Mouse (Mus musculus) naive thymus-derived CD4-positive, alpha-beta T cell, adult 2 months (primary cell): ENCODE data around the gene Agr2.

ENCODE experiments used
- DNase-seq: peaks from one replicate; pipeline ENCODE4 v3.0.0-alpha.2; 2011; ENCODE audit warnings: low read depth

Gene Agr2

GRCm38 (mm10) chr12:35992711-35993110 lies at the start of gene Agr2:
TSS of gene Agr2 (plus strand) at chr12:35992907.
- DNase-seq = no peak

DNA sequence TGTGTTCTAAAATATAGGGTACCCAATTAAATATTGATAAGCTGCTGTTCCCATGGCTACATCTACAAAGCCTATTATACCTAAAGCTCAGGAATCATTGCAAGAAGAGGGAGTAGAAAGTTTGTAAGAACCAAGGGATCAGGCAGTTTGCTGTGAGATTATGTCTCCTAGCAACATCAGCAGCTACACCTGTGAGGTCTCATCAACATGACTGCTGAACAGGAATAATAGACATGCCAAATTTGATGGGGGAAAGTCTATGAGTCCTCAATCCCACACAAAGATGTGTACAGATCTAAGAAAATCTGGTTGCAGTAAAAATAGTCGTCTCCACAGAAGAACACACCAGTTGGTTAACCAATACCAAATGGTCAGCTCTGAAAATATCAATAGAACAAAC lies 41.0 kb upstream of the Agr2 start:
- no peak for DNase-seq

- peak; percentile 57 for DNase-seq
Observed at GRCm38 (mm10) chr12:35957235-35957634, 35.5 kb upstream of the Agr2 start.

DNA sequence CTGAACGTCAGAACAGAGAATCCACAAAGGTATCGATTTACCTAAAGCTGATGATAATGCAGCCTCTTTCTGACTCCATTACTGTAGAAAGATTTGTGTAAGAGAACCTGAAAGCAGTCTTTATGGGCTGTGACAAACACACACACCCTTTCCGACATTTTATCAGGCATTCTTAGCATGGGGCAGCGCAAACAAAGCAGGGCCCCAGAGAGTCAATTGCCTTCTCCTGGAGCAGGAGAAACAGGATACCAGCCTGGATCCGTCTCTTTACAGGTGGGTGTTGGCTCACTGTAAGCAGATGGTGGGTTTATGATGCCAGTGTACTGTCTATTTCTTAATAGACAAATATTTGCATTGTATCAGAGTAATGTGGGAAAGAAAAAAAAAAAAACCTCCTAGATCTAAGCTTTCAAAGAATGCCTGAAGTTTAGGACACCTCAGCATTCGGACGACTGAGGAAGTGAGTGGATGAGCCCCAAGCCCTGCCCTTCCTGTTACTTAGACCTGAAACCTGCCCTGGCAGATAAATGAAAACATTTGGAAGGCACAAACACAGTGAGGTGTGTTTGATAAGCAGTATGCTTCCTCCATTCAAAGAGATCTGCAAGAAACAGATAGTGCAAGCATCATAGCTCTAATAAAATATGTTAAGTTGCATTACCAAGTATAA lies 26.5 kb upstream of the Agr2 start:
- DNase-seq = no peak

DNA sequence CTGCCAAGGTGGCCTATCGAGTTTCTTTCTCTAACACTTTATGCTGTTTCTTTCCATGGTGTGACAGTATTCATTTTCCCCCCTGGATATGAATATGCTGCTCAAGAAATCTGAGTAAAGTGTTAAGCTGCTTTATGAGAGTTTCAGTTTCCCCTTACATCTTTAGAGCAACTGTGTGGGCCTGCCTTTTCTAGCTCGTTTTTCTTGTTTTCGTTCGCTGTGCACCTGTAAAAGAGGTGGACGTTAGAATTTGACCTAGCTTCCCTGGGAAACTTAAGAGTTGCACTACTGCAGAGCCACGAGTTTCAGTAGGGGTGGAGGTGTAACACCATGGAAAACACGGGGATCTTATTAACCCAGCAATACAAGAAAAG lies 26.0 kb upstream of the Agr2 start:
- DNase-seq = no peak

- no peak for DNase-seq
Observed at GRCm38 (mm10) chr12:35975898-35976297, 16.8 kb upstream of the Agr2 start.

DNA sequence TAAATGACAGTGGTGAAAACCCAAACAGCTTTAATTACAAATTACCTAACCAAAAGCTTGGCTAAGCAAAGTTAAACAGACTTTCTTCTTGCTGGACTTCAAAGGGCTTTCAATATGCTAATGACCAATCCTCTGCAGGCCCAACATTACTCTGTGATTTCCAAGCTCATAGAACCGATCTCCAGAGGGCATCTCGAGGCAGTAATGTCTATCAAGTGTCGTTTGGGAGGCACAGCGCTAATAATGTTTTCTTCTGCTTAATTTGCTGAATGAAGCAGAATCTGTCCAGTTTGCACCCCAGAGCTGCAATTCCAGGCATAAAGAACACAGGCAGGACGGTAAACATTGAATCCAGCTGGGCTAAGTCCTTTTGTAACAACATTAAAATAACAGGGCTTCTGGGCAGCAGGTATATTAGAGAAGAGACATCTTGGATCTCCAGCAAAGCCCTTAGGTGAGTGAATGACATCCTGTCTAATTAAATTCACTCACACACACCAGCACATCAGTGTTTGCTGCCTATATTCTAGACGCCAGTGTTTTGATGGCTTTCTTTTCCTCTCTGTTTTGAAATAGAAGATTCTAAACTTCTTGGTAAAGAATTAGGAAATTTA lies 15.0 kb upstream of the Agr2 start:
- DNase-seq = no peak

GRCm38 (mm10) chr12:35979625-35980024 lies 13.1 kb upstream of the Agr2 start:
- DNase-seq = no peak

- DNase-seq = peak; percentile 51
Observed at GRCm38 (mm10) chr12:35981732-35982360, 10.9 kb upstream of the Agr2 start.

DNA sequence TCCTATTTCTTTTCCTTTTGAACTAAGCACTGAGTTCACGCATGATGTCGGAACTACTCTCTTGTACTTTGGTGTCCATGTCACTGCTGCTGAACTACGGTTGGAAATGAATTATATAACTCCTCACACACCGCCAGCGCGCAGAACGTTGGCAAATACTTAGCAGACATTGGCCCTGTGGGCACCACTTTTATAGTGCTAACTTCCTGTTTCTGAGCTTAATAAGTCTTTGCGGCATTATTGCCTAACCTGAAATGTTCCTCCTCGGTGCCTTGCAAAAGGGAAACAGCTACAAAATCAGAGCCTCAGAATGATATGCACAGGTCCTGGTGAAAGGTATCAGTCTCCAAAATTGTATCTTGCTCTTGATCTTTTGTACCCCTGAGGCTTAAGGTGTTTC lies 9.2 kb upstream of the Agr2 start:
- DNase-seq = peak; percentile 48

DNA sequence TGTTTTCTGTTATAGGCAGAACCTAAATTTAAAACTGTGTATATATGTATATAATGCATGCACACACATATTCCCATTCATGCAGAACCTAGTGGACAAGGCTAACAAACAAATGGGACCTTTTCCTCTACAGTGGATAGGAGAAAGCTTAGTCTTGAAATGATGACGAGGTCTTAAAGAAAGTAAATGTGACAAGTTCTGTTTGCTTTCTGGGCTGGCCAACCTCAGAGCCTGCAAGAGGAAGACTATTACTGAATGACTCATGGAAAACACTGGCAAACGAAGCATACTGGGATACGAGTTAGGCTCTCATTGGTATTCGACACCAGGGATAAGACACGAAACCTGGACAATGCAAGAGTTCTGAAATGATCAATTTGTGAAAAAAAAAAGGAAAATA lies 8.0 kb upstream of the Agr2 start:
- DNase-seq = no peak

GRCm38 (mm10) chr12:35993583-35993982 lies 876 bp downstream of the Agr2 start:
- no peak for DNase-seq

DNA sequence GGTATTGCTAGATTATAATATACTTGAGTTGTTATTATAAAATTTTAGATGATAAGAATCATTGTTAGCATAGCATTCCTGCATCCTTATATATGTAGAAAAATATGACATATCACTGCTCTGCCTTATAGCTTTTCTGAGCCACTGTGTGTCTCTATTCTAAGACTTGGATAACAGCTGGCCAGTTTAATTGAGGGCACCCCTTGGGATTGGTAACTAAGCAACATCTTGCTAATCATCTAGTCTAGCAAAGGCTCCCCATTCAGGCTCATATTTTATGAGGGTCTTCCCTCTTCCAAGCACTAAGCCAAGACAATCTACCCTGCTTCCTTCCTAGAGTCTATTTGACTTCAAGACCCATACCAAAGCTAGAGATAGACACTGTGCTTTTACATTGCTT lies 1.4 kb downstream of the Agr2 start:
- no peak for DNase-seq

DNA sequence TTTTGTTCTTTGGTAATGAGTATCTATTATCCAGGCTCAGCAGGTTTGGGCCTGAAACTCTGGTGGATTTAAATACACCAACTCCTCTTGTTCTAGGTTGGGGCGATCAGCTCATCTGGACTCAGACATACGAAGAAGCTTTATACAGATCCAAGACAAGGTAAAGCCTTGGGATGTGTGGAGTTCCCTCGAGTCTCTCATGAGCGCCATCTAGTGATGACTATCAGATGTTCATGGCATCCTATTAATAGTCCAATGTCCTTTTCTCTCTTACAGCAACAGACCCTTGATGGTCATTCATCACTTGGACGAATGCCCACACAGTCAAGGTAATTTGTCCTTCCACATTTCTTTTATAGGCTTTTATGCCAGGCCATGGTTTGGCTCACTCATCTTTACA lies 3.1 kb downstream of the Agr2 start:
- DNase-seq = peak; percentile 60

DNA sequence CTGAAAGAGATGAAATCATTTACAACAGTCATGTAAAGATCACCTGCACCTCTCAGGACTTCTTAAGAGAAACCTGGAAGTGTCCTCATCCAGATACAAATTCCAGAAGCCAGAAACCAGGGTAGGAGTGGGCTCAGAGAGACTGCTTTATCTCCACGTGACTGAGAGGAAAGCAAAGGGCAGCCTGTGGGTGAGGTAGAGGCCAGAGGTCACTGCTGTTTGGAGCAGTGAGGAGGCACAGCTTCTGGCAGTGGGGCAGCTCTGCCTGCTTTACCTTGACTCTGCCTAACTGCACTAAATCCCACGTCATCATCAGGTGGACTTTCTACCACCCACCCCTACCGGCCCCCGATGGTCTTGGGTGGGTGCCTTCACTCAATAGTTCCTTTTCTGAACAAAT lies 12.0 kb downstream of the Agr2 start:
- no peak for DNase-seq

- DNase-seq = no peak
Observed at GRCm38 (mm10) chr12:36007581-36007980, 14.9 kb downstream of the Agr2 start.

- no peak for DNase-seq
Observed at GRCm38 (mm10) chr12:36008364-36009047, 15.8 kb downstream of the Agr2 start.

- no peak for DNase-seq
Observed at GRCm38 (mm10) chr12:36013216-36013910, 20.7 kb downstream of the Agr2 start.

- peak; percentile 39 for DNase-seq
Observed at GRCm38 (mm10) chr12:36017791-36018190, 25.1 kb downstream of the Agr2 start.

DNA sequence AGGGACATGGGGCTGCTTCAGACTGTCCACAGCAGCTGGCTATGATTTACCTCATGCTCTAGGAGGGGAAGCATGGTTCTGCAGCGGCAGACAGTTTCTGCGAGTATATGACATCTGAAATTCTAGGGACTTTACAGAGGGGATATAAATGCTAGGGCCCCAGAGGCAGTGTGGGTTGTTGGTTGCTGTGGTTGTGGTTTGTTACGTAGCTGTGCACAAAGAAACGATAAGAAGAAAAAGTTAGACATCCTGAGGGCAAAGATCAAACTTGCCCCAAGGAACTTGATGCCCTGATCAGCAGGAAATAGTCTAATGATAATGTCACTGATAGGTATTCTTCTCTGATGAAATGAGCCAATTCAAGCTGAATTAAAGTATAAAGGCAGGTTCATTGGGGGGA lies 26.9 kb downstream of the Agr2 start:
- DNase-seq = peak; percentile 71

DNA sequence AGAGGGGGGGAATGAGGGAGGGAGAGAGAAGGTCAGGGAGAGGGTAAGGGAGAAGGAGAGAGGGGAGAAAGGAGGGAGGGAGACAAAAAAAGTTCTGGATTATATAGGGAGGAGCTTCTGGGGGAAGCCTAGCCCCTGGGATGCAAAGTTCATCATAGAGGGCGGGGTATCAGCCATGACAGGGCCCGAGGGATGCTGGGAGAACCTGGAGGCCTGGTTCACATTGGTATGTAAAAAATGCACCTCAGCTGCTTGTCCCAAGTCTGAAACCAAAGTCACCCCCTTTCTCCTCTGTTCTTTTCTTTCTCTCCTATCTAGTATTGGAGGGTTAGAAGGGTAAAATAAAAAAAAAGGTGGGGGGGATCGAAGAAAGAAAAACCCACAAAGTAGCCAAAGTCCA lies 27.4 kb downstream of the Agr2 start:
- no peak for DNase-seq

DNA sequence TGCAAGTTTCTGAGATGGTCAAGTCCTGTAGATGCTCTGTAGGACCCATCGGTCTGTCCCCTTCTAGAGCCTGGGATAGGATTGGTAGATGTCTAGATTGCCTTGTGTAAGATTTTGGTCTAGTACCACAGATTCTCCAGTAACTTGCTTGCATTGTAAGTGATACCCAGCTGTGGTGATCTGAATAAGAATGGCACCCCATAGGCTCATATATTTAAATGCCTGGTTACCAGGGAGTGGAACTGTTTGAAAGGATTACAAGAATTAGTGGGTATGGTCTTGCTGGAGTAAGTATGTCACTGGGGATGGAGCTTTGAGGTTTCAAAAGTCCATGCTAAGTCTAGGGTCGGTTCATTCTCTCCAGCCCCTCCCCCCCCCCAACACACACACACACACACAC lies 28.0 kb downstream of the Agr2 start:
- DNase-seq = no peak
